Mouse (Mus musculus): ENCODE data around the gene Tmem8b. TPM values are rescaled to one million over a fixed set of nuclear protein-coding genes. Genes with fewer than 3 reads are reported as not detected.

Tmem8b gene
- polyA plus RNA-seq, 1 experiment from 2014 or later, result 12.8 TPM

Small RNA genes lying within 50 kb of the gene (microRNA-seq; reads per million reads assigned to microRNA genes)
- gene Gm25262, result not detected

Other genes with a start within 250 kb of the Tmem8b start
- gene Fam166b, start 239.8 kb upstream of the Tmem8b start, polyA plus RNA-seq (2016; fragmentation: Nextera tagmentation; extraction: Ambion mirVana), result 0.23 TPM in 1 of 2 replicates, not detected in the other
- gene Tesk1, start 227.0 kb upstream of the Tmem8b start, polyA plus RNA-seq (2016; fragmentation: Nextera tagmentation; extraction: Ambion mirVana), result 10.5 and 12.6 TPM in 2 replicates
- 2.9 and 3.8 TPM in 2 replicates for gene Cd72, start 214.3 kb upstream of the Tmem8b start, polyA plus RNA-seq (2016; fragmentation: Nextera tagmentation; extraction: Ambion mirVana)
- not detected in 2 replicates for gene Sit1, start 185.2 kb upstream of the Tmem8b start, polyA plus RNA-seq (2016; fragmentation: Nextera tagmentation; extraction: Ambion mirVana)
- gene Ccdc107, start 176.1 kb upstream of the Tmem8b start, polyA plus RNA-seq (2016; fragmentation: Nextera tagmentation; extraction: Ambion mirVana), result 44.7 and 45.8 TPM in 2 replicates
- gene Arhgef39, start 169.3 kb upstream of the Tmem8b start, polyA plus RNA-seq (2016; fragmentation: Nextera tagmentation; extraction: Ambion mirVana), result 45.8 and 50.3 TPM in 2 replicates
- 0.27 and 0.50 TPM in 2 replicates for gene Car9, start 162.0 kb upstream of the Tmem8b start, polyA plus RNA-seq (2016; fragmentation: Nextera tagmentation; extraction: Ambion mirVana)
- 36.5 and 40.2 TPM in 2 replicates for gene Tpm2, start 145.2 kb upstream of the Tmem8b start, polyA plus RNA-seq (2016; fragmentation: Nextera tagmentation; extraction: Ambion mirVana)
- 45.3 and 46.2 TPM in 2 replicates for gene Creb3, start 106.6 kb upstream of the Tmem8b start, polyA plus RNA-seq (2016; fragmentation: Nextera tagmentation; extraction: Ambion mirVana)
- 54.5 and 55.9 TPM in 2 replicates for gene Tln1, start 106.3 kb upstream of the Tmem8b start, polyA plus RNA-seq (2016; fragmentation: Nextera tagmentation; extraction: Ambion mirVana)
- gene Rgp1, start 90.3 kb upstream of the Tmem8b start, polyA plus RNA-seq (2016; fragmentation: Nextera tagmentation; extraction: Ambion mirVana), result 29.9 and 30.9 TPM in 2 replicates
- gene Gba2, start 90.1 kb upstream of the Tmem8b start, polyA plus RNA-seq (2016; fragmentation: Nextera tagmentation; extraction: Ambion mirVana), result 43.7 and 48.2 TPM in 2 replicates
- gene Msmp, start 84.5 kb upstream of the Tmem8b start, polyA plus RNA-seq (2016; fragmentation: Nextera tagmentation; extraction: Ambion mirVana), result 0.89 and 3.5 TPM in 2 replicates
- gene Npr2, start 37.0 kb upstream of the Tmem8b start, polyA plus RNA-seq (2016; fragmentation: Nextera tagmentation; extraction: Ambion mirVana), result 11.6 and 14.9 TPM in 2 replicates
- 4.3 and 4.6 TPM in 2 replicates for gene Spag8, start 15.4 kb upstream of the Tmem8b start, polyA plus RNA-seq (2016; fragmentation: Nextera tagmentation; extraction: Ambion mirVana)
- gene Hint2, start 12.5 kb upstream of the Tmem8b start, polyA plus RNA-seq (2016; fragmentation: Nextera tagmentation; extraction: Ambion mirVana), result 69.5 and 71.2 TPM in 2 replicates
- 2.8 and 3.3 TPM in 2 replicates for gene Fam221b, start 174 bp downstream of the Tmem8b start, polyA plus RNA-seq (2016; fragmentation: Nextera tagmentation; extraction: Ambion mirVana)
- not detected in 2 replicates for gene Olfr70, start 31.8 kb downstream of the Tmem8b start, polyA plus RNA-seq (2016; fragmentation: Nextera tagmentation; extraction: Ambion mirVana)
- 0.09 TPM in 1 of 2 replicates, not detected in the other for gene Olfr71, start 41.3 kb downstream of the Tmem8b start, polyA plus RNA-seq (2016; fragmentation: Nextera tagmentation; extraction: Ambion mirVana)
- 0.13 TPM in 1 of 2 replicates, not detected in the other for gene Hrct1, start 58.2 kb downstream of the Tmem8b start, polyA plus RNA-seq (2016; fragmentation: Nextera tagmentation; extraction: Ambion mirVana)
- gene Spaar, start 61.1 kb downstream of the Tmem8b start, polyA plus RNA-seq (2016; fragmentation: Nextera tagmentation; extraction: Ambion mirVana), result not detected in 2 replicates
- gene Olfr159, start 102.0 kb downstream of the Tmem8b start, polyA plus RNA-seq (2016; fragmentation: Nextera tagmentation; extraction: Ambion mirVana), result not detected in 2 replicates
- not detected in 2 replicates for gene Olfr156, start 154.9 kb downstream of the Tmem8b start, polyA plus RNA-seq (2016; fragmentation: Nextera tagmentation; extraction: Ambion mirVana)
- not detected in 2 replicates for gene Olfr157, start 171.2 kb downstream of the Tmem8b start, polyA plus RNA-seq (2016; fragmentation: Nextera tagmentation; extraction: Ambion mirVana)
- gene Olfr155, start 182.6 kb downstream of the Tmem8b start, polyA plus RNA-seq (2016; fragmentation: Nextera tagmentation; extraction: Ambion mirVana), result not detected in 2 replicates
- 8.9 and 11.3 TPM in 2 replicates for gene Reck, start 206.6 kb downstream of the Tmem8b start, polyA plus RNA-seq (2016; fragmentation: Nextera tagmentation; extraction: Ambion mirVana)

All from forebrain, embryonic 12.5 days (tissue).